Mouse (Mus musculus) kidney, adult 2 months (tissue): Measurements from ENCODE around the gene Btn1a1. TPM values are rescaled to one million over a fixed set of nuclear protein-coding genes. Genes with fewer than 3 reads are reported as not detected.

Experiments used
- DNase-seq: peaks from one replicate; pipeline ENCODE4 v3.0.0; 2021
- H3K27ac ChIP-seq: fragments of 200-500 bp; 2 replicates; pipeline ENCODE4 v1.5.1; 2012; ENCODE audit warnings: low read depth, low read length, control low read depth, inconsistent platforms; ENCODE audit not compliant: insufficient read depth
- H3K27me3 ChIP-seq: fragments of 200-500 bp; replicated peaks from 2 replicates; pipeline ENCODE4 v1.6.1; 2012; ENCODE audit warnings: mild to moderate bottlenecking, moderate library complexity, low read length, inconsistent platforms; ENCODE audit not compliant: control insufficient read depth, insufficient read depth
- H3K36me3 ChIP-seq: fragments of 200-500 bp; 2 replicates; pipeline ENCODE4 v1.6.1; 2012; ENCODE audit warnings: mild to moderate bottlenecking, moderate library complexity, low read length, inconsistent platforms; ENCODE audit not compliant: control insufficient read depth, insufficient read depth
- H3K4me1 ChIP-seq: fragments of 200-500 bp; 2 replicates; pipeline ENCODE4 v1.6.1; 2011; ENCODE audit warnings: low read length; ENCODE audit not compliant: control insufficient read depth, insufficient read depth
- H3K4me3 ChIP-seq: fragments of 200-500 bp; 2 replicates; pipeline ENCODE4 v1.5.1; 2011; ENCODE audit warnings: mild to moderate bottlenecking, low read depth, low read length, control low read depth; ENCODE audit not compliant: insufficient read depth
- CTCF ChIP-seq: fragments of 200-500 bp; conservative IDR thresholded peaks from 2 replicates; pipeline ENCODE4 v1.5.1; 2011; ENCODE audit warnings: low read depth, mild to moderate bottlenecking, control low read depth, low read length, moderate library complexity, mixed read lengths; ENCODE audit not compliant: insufficient read depth, insufficient read length
- POLR2A ChIP-seq: fragments of 200-500 bp; IDR thresholded peaks from one replicate; pipeline ENCODE4 v1.6.1; 2011; ENCODE audit warnings: low read depth, low read length, control low read depth
- WGBS: fragments of 180-500 bp; shearing (Covaris S2); methylation state at CpG from one replicate; pipeline ENCODE4 v1.1.7; 2018; 5-methylcytosine and 5-hydroxymethylcytosine counted together
- polyA plus RNA-seq: library from polyadenylated mRNA; depleted of rRNA; stranded (reverse); fragments of >200 nt; gene quantifications from 2 replicates; pipeline ENCODE4 v1.2.3, GENCODE M21; 2012; rRNA removed

The Btn1a1 gene
- polyA plus RNA-seq = not detected in 2 replicates

GRCm38 (mm10) chr13:23465600-23466109 lies at the start of gene Btn1a1:
Gene Btn1a1, minus strand, starts transcription at chr13:23465901.
- WGBS = 20% methylated on average over 7 of the region's 7 CpGs
- H3K4me3 ChIP-seq = no peak within 1 kb of the TSS

GRCm38 (mm10) chr13:23515281-23515680 lies 49.6 kb upstream of the Btn1a1 start:
- Histone ChIP-seq H3K4me3 (no peak overlapping the region), H3K27ac (no peak overlapping the region), H3K4me1 (no peaks in the 10 kb centered on the region), H3K27me3 (no peaks in the 10 kb centered on the region), H3K36me3 (no peaks in the 10 kb centered on the region)
- no peak for DNase-seq
- 87% methylated on average over 5 of the region's 5 CpGs for WGBS
- TF ChIP-seq CTCF = no peak
- no peak for TF ChIP-seq POLR2A

More at GRCm38 (mm10) chr13:23465600-23466109, at the start of gene Btn1a1:
- H3K27me3 ChIP-seq = no peaks in the 10 kb centered on the region
- H3K27ac ChIP-seq = no peak within 1 kb of the TSS
- DNase-seq = no peak
- no peaks in the 10 kb centered on the region; the same call in 1 of the 2 replicates for H3K4me1 ChIP-seq
- no peaks in the 10 kb centered on the region for H3K36me3 ChIP-seq
- TF ChIP-seq CTCF = no peak
- no peak for TF ChIP-seq POLR2A

- no peak for DNase-seq
- TF ChIP-seq CTCF (no peak), POLR2A (no peak)
- Histone ChIP-seq H3K4me1 (no peaks in the 10 kb centered on the region), H3K27me3 (no peaks in the 10 kb centered on the region), H3K4me3 (no peak overlapping the region), H3K27ac (no peak overlapping the region), H3K36me3 (no peaks in the 10 kb centered on the region)
- 79% methylated on average over 1 of the region's 1 CpGs for WGBS
Observed at GRCm38 (mm10) chr13:23513517-23513916, 47.8 kb upstream of the Btn1a1 start.

GRCm38 (mm10) chr13:23510127-23510526 lies 44.4 kb upstream of the Btn1a1 start:
- no peak overlapping the region for H3K27ac ChIP-seq
- WGBS = 56% methylated on average over 1 of the region's 1 CpGs
- H3K27me3 ChIP-seq = no peaks in the 10 kb centered on the region

GRCm38 (mm10) chr13:23506819-23507515 lies 41.3 kb upstream of the Btn1a1 start:
- Histone ChIP-seq H3K27ac (no peak overlapping the region), H3K4me1 (no peaks in the 10 kb centered on the region), H3K36me3 (no peaks in the 10 kb centered on the region), H3K4me3 (no peak overlapping the region), H3K27me3 (no peaks in the 10 kb centered on the region)
- no peak for DNase-seq
- WGBS = 65% methylated on average over 14 of the region's 14 CpGs
- TF ChIP-seq CTCF = no peak
- no peak for TF ChIP-seq POLR2A

More at GRCm38 (mm10) chr13:23510127-23510526, 44.4 kb upstream of the Btn1a1 start:
- TF ChIP-seq CTCF = no peak
- no peak for TF ChIP-seq POLR2A
- no peak overlapping the region for H3K4me3 ChIP-seq
- no peaks in the 10 kb centered on the region for H3K4me1 ChIP-seq
- no peaks in the 10 kb centered on the region for H3K36me3 ChIP-seq
- no peak for DNase-seq

- H3K27ac ChIP-seq = no peak overlapping the region
- no peak for DNase-seq
- 57% methylated on average over 13 of the region's 13 CpGs for WGBS
- no peaks in the 10 kb centered on the region for H3K36me3 ChIP-seq
- no peak overlapping the region for H3K4me3 ChIP-seq
- H3K4me1 ChIP-seq = no peaks in the 10 kb centered on the region
- no peaks in the 10 kb centered on the region for H3K27me3 ChIP-seq
- TF ChIP-seq CTCF = no peak
- no peak for TF ChIP-seq POLR2A
Observed at GRCm38 (mm10) chr13:23506351-23506750, 40.6 kb upstream of the Btn1a1 start.

GRCm38 (mm10) chr13:23505662-23506345 lies 40.1 kb upstream of the Btn1a1 start:
- Histone ChIP-seq H3K36me3 (no peaks in the 10 kb centered on the region), H3K4me3 (no peak overlapping the region), H3K27ac (no peak overlapping the region), H3K27me3 (no peaks in the 10 kb centered on the region), H3K4me1 (no peaks in the 10 kb centered on the region)
- TF ChIP-seq CTCF (no peak), POLR2A (no peak)
- WGBS = 50% methylated on average over 14 of the region's 14 CpGs
- DNase-seq = no peak
